Mouse (Mus musculus): ENCODE results near the gene Rnase1. TPM values are rescaled to one million over a fixed set of nuclear protein-coding genes. Genes with fewer than 3 reads are reported as not detected.

Rnase1 gene
- polyA plus RNA-seq, 2 experiments = not detected

- H3K27ac ChIP-seq = no peak overlapping the region
- no peaks in the 10 kb centered on the region for H3K9me3 ChIP-seq (ENCODE audit: control insufficient read depth, low read length)
- TF ChIP-seq CTCF (IDR thresholded peaks at IDR 0.05; ENCODE audit: low read depth) = no peak
- TF ChIP-seq EP300 (IDR thresholded peaks at IDR 0.05; ENCODE audit: low read depth) = no peak
- no peaks in the 10 kb centered on the region for H3K36me3 ChIP-seq (replicated peaks; ENCODE audit: control insufficient read depth, insufficient read depth, low read depth)
- DNase-seq (ENCODE audit: low read depth in 3 of 3, low spot score in 3 of 3) (no peak), ATAC-seq (ENCODE audit: insufficient read depth) (no peak)
- peaks cover 12 to 22% of the 10 kb centered on the region in 2 experiments for H3K4me1 ChIP-seq (replicated peaks; ENCODE audit: control insufficient read depth in 2 of 2, insufficient read depth in 2 of 2, low read length in 1 of 2)
- no peaks in the 10 kb centered on the region for H3K27me3 ChIP-seq (ENCODE audit: control insufficient read depth, insufficient read depth, low read length)
- H3K9ac ChIP-seq (replicated peaks) = no peak overlapping the region
- H3K4me2 ChIP-seq (ENCODE audit: low read depth) = no peak overlapping the region
- 48% methylated on average over 1 of the region's 1 CpGs for WGBS (ENCODE audit: insufficient replicate concordance)
- no peak overlapping the region for H3K4me3 ChIP-seq (ENCODE audit: insufficient read depth in 1 of 2, low read depth in 2 of 2, low read length in 2 of 2)
These were observed 10.5 kb upstream of the Rnase1 start for GRCm38 (mm10) chr14:51157072-51157471.

- no peak for DNase-seq (ENCODE audit: low read depth in 3 of 3, low spot score in 3 of 3)
- TF ChIP-seq CTCF (IDR thresholded peaks at IDR 0.05; ENCODE audit: low read depth) = no peak
- no peak for TF ChIP-seq EP300 (IDR thresholded peaks at IDR 0.05; ENCODE audit: low read depth)
- ATAC-seq (ENCODE audit: insufficient read depth) = no peak
- H3K27ac ChIP-seq = no peak overlapping the region
- H3K36me3 ChIP-seq (replicated peaks; ENCODE audit: control insufficient read depth, insufficient read depth, low read depth) = no peaks in the 10 kb centered on the region
- 48% methylated on average over 4 of the region's 4 CpGs for WGBS (ENCODE audit: insufficient replicate concordance)
- H3K27me3 ChIP-seq (ENCODE audit: control insufficient read depth, insufficient read depth, low read length) = no peaks in the 10 kb centered on the region
- H3K9ac ChIP-seq (replicated peaks) = no peak overlapping the region
- H3K4me3 ChIP-seq (ENCODE audit: insufficient read depth in 1 of 2, low read depth in 2 of 2, low read length in 2 of 2) = no peak overlapping the region
- no peak overlapping the region for H3K4me2 ChIP-seq (ENCODE audit: low read depth)
- peaks cover 16 to 25% of the 10 kb centered on the region in 2 experiments for H3K4me1 ChIP-seq (replicated peaks; ENCODE audit: control insufficient read depth in 2 of 2, insufficient read depth in 2 of 2, low read length in 1 of 2)
- no peaks in the 10 kb centered on the region for H3K9me3 ChIP-seq (ENCODE audit: control insufficient read depth, low read length)
These were observed 10.1 kb upstream of the Rnase1 start for GRCm38 (mm10) chr14:51156736-51157068.

DNA sequence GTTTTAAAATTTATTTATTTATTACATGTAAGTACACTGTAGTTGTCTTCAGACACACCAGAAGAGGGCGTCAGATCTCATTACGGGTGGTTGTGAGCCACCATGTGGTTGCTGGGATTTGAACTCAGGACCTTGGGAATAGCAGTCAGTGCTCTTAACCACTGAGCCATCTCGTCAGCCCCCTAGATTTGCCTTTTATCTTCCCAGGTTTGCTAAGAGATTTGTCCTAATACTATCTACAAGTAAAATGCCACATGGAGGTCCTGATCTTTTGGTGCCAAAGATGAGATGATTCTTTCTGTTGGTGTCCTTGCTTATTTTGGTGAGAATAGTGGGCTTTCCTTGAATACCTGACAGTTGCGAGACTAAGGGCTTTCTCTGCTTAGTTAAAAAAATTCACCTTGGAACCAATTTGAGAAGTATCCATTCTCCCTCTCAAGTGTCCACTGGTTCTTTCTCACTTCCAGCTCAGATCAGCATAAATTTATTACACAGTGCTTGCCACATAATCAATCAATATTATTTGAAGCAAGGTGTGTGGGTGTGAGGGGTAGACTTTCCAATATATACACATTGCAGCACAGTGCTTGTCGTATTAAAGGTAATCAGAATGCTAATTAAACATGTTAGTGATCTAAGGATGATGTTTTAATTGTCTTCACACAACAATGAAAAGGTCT is 9.6 kb upstream of the Rnase1 start:
- Histone ChIP-seq H3K4me2 (ENCODE audit: low read depth) (no peak overlapping the region), H3K27ac (no peak overlapping the region), H3K9ac (replicated peaks) (no peak overlapping the region), H3K4me3 (ENCODE audit: insufficient read depth in 1 of 2, low read depth in 2 of 2, low read length in 2 of 2) (no peak overlapping the region), H3K9me3 (ENCODE audit: control insufficient read depth, low read length) (no peaks in the 10 kb centered on the region), H3K36me3 (replicated peaks; ENCODE audit: control insufficient read depth, insufficient read depth, low read depth) (no peaks in the 10 kb centered on the region), H3K27me3 (ENCODE audit: control insufficient read depth, insufficient read depth, low read length) (no peaks in the 10 kb centered on the region), H3K4me1 (replicated peaks; ENCODE audit: control insufficient read depth in 2 of 2, insufficient read depth in 2 of 2, low read length in 1 of 2) (peaks cover 16 to 26% of the 10 kb centered on the region in 2 experiments)
- DNase-seq (ENCODE audit: low read depth in 3 of 3, low spot score in 3 of 3) (no peak), ATAC-seq (ENCODE audit: insufficient read depth) (no peak)
- TF ChIP-seq CTCF (IDR thresholded peaks at IDR 0.05; ENCODE audit: low read depth) (no peak), EP300 (IDR thresholded peaks at IDR 0.05; ENCODE audit: low read depth) (no peak)
- WGBS (ENCODE audit: insufficient replicate concordance) = 78% methylated on average over 5 of the region's 5 CpGs

GRCm38 (mm10) chr14:51152249-51152870 is 5.8 kb upstream of the Rnase1 start:
- H3K4me2 ChIP-seq (ENCODE audit: low read depth) = peak overlapping the region; percentile 33
- peak overlapping the region; percentile 59 for H3K27ac ChIP-seq
- H3K9me3 ChIP-seq (ENCODE audit: control insufficient read depth, low read length) = no peaks in the 10 kb centered on the region
- WGBS (ENCODE audit: insufficient replicate concordance) = 36% methylated on average over 5 of the region's 5 CpGs
- ATAC-seq (ENCODE audit: insufficient read depth) = peak; percentile 67
- no peaks in the 10 kb centered on the region for H3K36me3 ChIP-seq (replicated peaks; ENCODE audit: control insufficient read depth, insufficient read depth, low read depth)
- no peak overlapping the region for H3K4me3 ChIP-seq (ENCODE audit: insufficient read depth in 1 of 2, low read depth in 2 of 2, low read length in 2 of 2)
- TF ChIP-seq CTCF (IDR thresholded peaks at IDR 0.05; ENCODE audit: low read depth) = no peak
- TF ChIP-seq EP300 (IDR thresholded peaks at IDR 0.05; ENCODE audit: low read depth) = peak; percentile 89
- peaks cover 52 to 59% of the 10 kb centered on the region in 2 experiments for H3K4me1 ChIP-seq (replicated peaks; ENCODE audit: control insufficient read depth in 2 of 2, insufficient read depth in 2 of 2, low read length in 1 of 2)
- DNase-seq (ENCODE audit: low read depth in 3 of 3, low spot score in 3 of 3) = no peak
- peak overlapping the region; percentile 37 for H3K9ac ChIP-seq (replicated peaks)
- H3K27me3 ChIP-seq (ENCODE audit: control insufficient read depth, insufficient read depth, low read length) = no peaks in the 10 kb centered on the region

GRCm38 (mm10) chr14:51150206-51150831 is 3.7 kb upstream of the Rnase1 start:
- TF ChIP-seq CTCF (IDR thresholded peaks at IDR 0.05; ENCODE audit: low read depth) (no peak), EP300 (IDR thresholded peaks at IDR 0.05; ENCODE audit: low read depth) (peak; percentile 83)
- no peaks in the 10 kb centered on the region for H3K9me3 ChIP-seq (ENCODE audit: control insufficient read depth, low read length)
- H3K4me1 ChIP-seq (replicated peaks; ENCODE audit: control insufficient read depth in 2 of 2, insufficient read depth in 2 of 2, low read length in 1 of 2) = peaks cover 67 to 73% of the 10 kb centered on the region in 2 experiments
- 58% methylated on average over 3 of the region's 3 CpGs for WGBS (ENCODE audit: insufficient replicate concordance)
- no peaks in the 10 kb centered on the region for H3K27me3 ChIP-seq (ENCODE audit: control insufficient read depth, insufficient read depth, low read length)
- H3K9ac ChIP-seq (replicated peaks) = peak overlapping the region; percentile 39
- ATAC-seq (ENCODE audit: insufficient read depth) (peak; percentile 82), DNase-seq (ENCODE audit: low read depth in 3 of 3, low spot score in 3 of 3) (peak in 1 of 3 experiments; percentile 65)
- H3K36me3 ChIP-seq (replicated peaks; ENCODE audit: control insufficient read depth, insufficient read depth, low read depth) = no peaks in the 10 kb centered on the region
- H3K4me3 ChIP-seq (ENCODE audit: insufficient read depth in 1 of 2, low read depth in 2 of 2, low read length in 2 of 2) = no peak overlapping the region
- peak overlapping the region; percentile 50 for H3K4me2 ChIP-seq (ENCODE audit: low read depth)
- H3K27ac ChIP-seq = peak overlapping the region; percentile 80

Measured in liver, embryonic 14.5 days (tissue).